Mouse (Mus musculus) liver, postnatal 0 days (tissue): ENCODE results near the gene Mical3. TPM values are rescaled to one million over a fixed set of nuclear protein-coding genes. Genes with fewer than 3 reads are reported as not detected.

ENCODE experiments used
- ATAC-seq: fragments of 200-750 bp; cut with Nextera tagmentation; 2 replicates; pipeline ENCODE4 v1.8.0; 2017; ENCODE audit warnings: mild to moderate bottlenecking, moderate library complexity
- DNase-seq: peaks from one replicate; pipeline ENCODE4 v3.0.0-alpha.2; 2016
- H3K27ac ChIP-seq: fragments of 300-500 bp; sonication (generic); 2 replicates; pipeline ENCODE4 v1.5.1; 2014; ENCODE audit warnings: antibody characterized with exemption, moderate library complexity, mild to moderate bottlenecking, low read depth
- H3K27me3 ChIP-seq: fragments of 300-500 bp; sonication (generic); 2 replicates; pipeline ENCODE4 v1.6.1; 2014; ENCODE audit warnings: low read length, control low read depth, mixed read lengths; ENCODE audit not compliant: insufficient read depth
- H3K36me3 ChIP-seq: fragments of 300-500 bp; sonication (generic); replicated peaks from 2 replicates; pipeline ENCODE4 v1.6.1; 2014; ENCODE audit warnings: mild to moderate bottlenecking, control low read depth, low read length, moderate library complexity, mixed read lengths; ENCODE audit not compliant: insufficient read depth
- H3K4me1 ChIP-seq: fragments of 300-500 bp; sonication (generic); 2 replicates; pipeline ENCODE4 v1.6.1; 2014; ENCODE audit warnings: antibody characterized with exemption, mild to moderate bottlenecking, control low read depth; ENCODE audit not compliant: insufficient read depth
- H3K4me2 ChIP-seq: fragments of 300-500 bp; sonication (generic); 2 replicates; pipeline ENCODE4 v1.6.1; 2014; ENCODE audit warnings: low read depth, mild to moderate bottlenecking, low read length, moderate library complexity, mixed read lengths
- H3K4me3 ChIP-seq: fragments of 300-500 bp; sonication (generic); 2 replicates; pipeline ENCODE4 v1.5.1; 2014; ENCODE audit warnings: low read depth, low read length
- H3K9ac ChIP-seq: fragments of 300-500 bp; sonication (generic); replicated peaks from 2 replicates; pipeline ENCODE4 v1.6.1; 2014; ENCODE audit warnings: mild to moderate bottlenecking, moderate library complexity
- H3K9me3 ChIP-seq: fragments of 300-500 bp; sonication (generic); 2 replicates; pipeline ENCODE4 v1.6.1; 2016; ENCODE audit warnings: mild to moderate bottlenecking, control low read depth, low read length, mixed read lengths
- CTCF ChIP-seq: sonication (generic); IDR thresholded peaks from 2 replicates; pipeline ENCODE4 v1.5.1; 2016; ENCODE audit warnings: antibody characterized with exemption, low read depth
- EP300 ChIP-seq: IDR thresholded peaks from 2 replicates; pipeline ENCODE4 v1.6.1; 2016; ENCODE audit warnings: antibody characterized with exemption, low read depth, mild to moderate bottlenecking
- WGBS: fragments of 180-500 bp; shearing (Covaris S2); extraction: QIAGEN DNeasy Blood & Tissue Kit; methylation state at CpG from one replicate; pipeline ENCODE4 v1.1.7; 2014; ENCODE audit not compliant: insufficient replicate concordance; 5-methylcytosine and 5-hydroxymethylcytosine counted together
- polyA plus RNA-seq: library from polyadenylated mRNA; unstranded; fragments of >200 nt; fragmentation: Nextera tagmentation; extraction: Ambion mirVana; gene quantifications from 2 replicates; pipeline ENCODE4 v1.2.1, GENCODE M21; 2015

Gene Mical3
- polyA plus RNA-seq, 1 experiment from 2014 or later: 4.5 TPM

DNA sequence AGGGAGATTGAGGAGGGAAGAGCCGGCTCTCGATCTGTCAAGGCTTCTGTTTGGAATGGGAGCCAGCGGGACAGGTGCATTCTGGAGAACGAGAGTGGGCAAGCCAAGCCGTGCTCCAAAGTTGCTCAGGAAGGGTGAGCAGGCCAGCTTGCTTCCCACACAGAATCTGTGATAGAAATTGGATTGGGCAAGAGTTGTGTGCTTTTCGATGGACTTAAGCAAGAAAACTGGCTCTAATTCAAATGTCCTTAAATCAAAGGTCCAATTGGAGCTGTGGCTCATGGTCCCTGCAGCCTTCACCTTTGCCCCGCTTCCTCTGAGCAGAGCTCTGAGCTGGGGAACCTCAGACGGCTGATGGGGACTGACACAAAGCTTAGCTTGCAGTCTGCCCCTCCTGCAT is 12.6 kb upstream of the Mical3 start:
- DNase-seq (peak; percentile 64), ATAC-seq (peak; percentile 94)
- H3K27ac ChIP-seq: peak overlapping the region; percentile 69
- H3K27me3 ChIP-seq: no peaks in the 10 kb centered on the region
- no peaks in the 10 kb centered on the region for H3K9me3 ChIP-seq
- no peak overlapping the region for H3K4me3 ChIP-seq
- no peaks in the 10 kb centered on the region for H3K36me3 ChIP-seq
- peaks cover 18% of the 10 kb centered on the region for H3K4me1 ChIP-seq
- TF ChIP-seq EP300 (peak; percentile 72; the same call in 1 of the 2 replicates), CTCF (no peak)
- 0 out of 2 replicates have a peak overlapping the region, but pooled peaks have one; percentile 20 for H3K4me2 ChIP-seq
- WGBS: 51% methylated on average over 8 of the region's 8 CpGs
- H3K9ac ChIP-seq: no peak overlapping the region

DNA sequence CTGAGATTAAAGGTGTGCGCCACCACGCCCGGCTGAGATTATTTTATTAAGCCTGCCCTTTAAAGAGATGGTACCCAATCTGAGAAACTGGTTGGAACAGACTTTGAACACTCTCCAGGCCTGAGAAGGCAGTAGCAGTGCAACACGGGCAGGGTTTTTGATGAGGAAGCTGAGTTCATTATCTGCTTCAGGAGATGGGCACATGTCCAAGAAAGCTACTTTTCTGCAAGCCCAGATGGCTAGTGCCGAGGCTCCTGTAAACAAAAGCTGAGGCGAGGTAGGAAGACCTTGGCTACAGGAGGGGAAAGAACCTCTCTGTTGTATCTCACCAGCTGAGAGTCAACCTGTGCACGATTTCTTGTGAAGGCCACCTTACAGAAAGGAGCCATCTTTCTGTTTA is 11.5 kb upstream of the Mical3 start:
- H3K27ac ChIP-seq: no peak overlapping the region
- no peak overlapping the region for H3K4me3 ChIP-seq
- H3K27me3 ChIP-seq: no peaks in the 10 kb centered on the region
- DNase-seq: no peak
- no peak for ATAC-seq
- H3K4me2 ChIP-seq: no peak overlapping the region
- H3K9me3 ChIP-seq: no peaks in the 10 kb centered on the region
- H3K9ac ChIP-seq: no peak overlapping the region
- H3K4me1 ChIP-seq: peaks cover 21% of the 10 kb centered on the region
- no peaks in the 10 kb centered on the region for H3K36me3 ChIP-seq
- 62% methylated on average over 7 of the region's 7 CpGs for WGBS
- TF ChIP-seq EP300 (no peak), CTCF (no peak)

DNA sequence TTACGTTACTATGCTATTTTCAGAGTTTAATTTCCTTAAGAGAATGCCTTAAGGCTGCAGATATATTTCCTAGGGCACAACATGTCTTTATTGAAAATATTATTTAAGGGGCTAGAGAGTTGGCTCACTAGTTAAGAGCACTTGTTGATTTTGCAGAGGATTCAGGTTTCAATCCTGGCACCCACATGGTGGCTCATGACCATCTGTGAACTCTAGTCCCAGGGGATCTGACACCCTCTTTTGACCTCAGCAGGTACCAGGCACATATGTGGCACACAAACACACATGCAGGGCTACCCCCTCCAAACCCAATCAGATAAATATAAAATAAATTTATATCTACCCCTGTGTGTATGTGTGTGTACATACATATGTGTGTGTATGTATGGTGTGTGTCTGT is 8.5 kb upstream of the Mical3 start:
- no peak overlapping the region for H3K9ac ChIP-seq
- no peak overlapping the region for H3K4me2 ChIP-seq
- H3K27ac ChIP-seq: no peak overlapping the region
- H3K27me3 ChIP-seq: no peaks in the 10 kb centered on the region
- H3K9me3 ChIP-seq: no peaks in the 10 kb centered on the region
- peaks cover 17% of the 10 kb centered on the region for H3K4me1 ChIP-seq
- ATAC-seq (no peak), DNase-seq (no peak)
- H3K36me3 ChIP-seq: no peaks in the 10 kb centered on the region
- H3K4me3 ChIP-seq: no peak overlapping the region
- no peak for TF ChIP-seq EP300
- no peak for TF ChIP-seq CTCF
- WGBS: 81% methylated on average over 1 of the region's 1 CpGs

DNA sequence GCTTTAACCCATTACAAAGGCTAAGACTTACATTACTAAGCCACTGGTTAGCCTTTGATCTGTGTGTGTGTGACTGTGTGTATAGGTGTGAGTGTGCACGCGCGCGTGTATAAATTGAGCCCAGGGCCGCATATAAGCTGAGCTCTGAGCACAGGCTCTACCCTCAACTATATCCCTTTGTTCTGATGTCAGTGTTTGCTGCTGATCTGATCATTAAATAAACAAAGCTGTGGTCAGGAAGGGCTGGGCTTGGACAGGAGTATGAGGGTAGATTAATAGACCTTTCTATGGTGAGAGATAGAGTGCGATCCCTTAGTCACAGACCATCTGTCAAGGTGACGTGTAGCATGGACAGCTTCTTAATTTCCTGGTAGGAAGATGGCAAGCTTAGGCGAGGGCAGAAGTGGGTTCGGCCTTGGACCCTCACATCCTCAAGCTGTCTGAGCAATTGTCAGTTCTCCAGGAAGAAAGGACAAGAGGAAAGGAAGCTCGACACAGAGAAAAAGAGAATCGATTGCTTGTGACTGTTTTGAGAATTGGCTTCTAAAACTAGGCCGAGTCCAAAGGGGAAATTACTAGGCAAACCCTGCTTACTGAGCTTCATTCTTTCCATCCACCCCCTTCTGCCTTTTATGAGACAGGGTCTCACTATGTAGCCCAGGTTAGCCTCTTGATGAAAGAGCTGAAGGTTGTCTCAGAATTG is 7.7 kb upstream of the Mical3 start:
- peaks cover 16% of the 10 kb centered on the region for H3K4me1 ChIP-seq
- H3K36me3 ChIP-seq: no peaks in the 10 kb centered on the region
- no peaks in the 10 kb centered on the region for H3K9me3 ChIP-seq
- 0 out of 2 replicates have a peak, but pooled peaks cover 3% of the 10 kb centered on the region for H3K27me3 ChIP-seq
- H3K9ac ChIP-seq: no peak overlapping the region
- H3K27ac ChIP-seq: peak overlapping the region; percentile 24; the same call in 1 of the 2 replicates
- DNase-seq (no peak), ATAC-seq (peak; percentile 62)
- H3K4me3 ChIP-seq: no peak overlapping the region
- TF ChIP-seq CTCF (no peak), EP300 (no peak)
- no peak overlapping the region for H3K4me2 ChIP-seq
- WGBS: 63% methylated on average over 12 of the region's 12 CpGs

DNA sequence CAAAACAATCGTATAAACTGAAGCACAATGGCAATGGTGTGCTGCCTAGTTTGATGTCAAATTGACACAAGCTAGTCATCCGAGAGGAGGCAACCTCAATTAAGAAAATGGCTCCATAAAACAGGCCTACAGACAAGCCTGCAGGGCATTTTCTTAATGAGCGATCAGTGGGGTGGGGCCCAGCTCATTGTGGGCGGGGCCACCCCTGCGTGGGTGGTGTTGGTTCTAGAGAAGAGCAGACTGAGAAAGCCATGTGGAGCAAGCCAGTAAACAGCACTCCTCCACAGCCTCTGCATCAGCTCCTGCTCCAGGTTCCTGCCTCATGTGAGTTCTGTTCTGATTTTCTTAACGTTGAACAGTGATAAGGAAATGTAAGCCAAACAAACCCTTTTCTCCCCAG is 6.4 kb upstream of the Mical3 start:
- ATAC-seq: no peak
- Histone ChIP-seq H3K9ac (no peak overlapping the region), H3K4me2 (no peak overlapping the region), H3K4me1 (peaks cover 9% of the 10 kb centered on the region; the same call in 1 of the 2 replicates), H3K4me3 (no peak overlapping the region), H3K27me3 (0 out of 2 replicates have a peak, but pooled peaks cover 8% of the 10 kb centered on the region), H3K36me3 (no peaks in the 10 kb centered on the region), H3K27ac (no peak overlapping the region), H3K9me3 (no peaks in the 10 kb centered on the region)
- TF ChIP-seq CTCF: no peak
- TF ChIP-seq EP300: no peak
- no peak for DNase-seq
- WGBS: 52% methylated on average over 6 of the region's 6 CpGs

DNA sequence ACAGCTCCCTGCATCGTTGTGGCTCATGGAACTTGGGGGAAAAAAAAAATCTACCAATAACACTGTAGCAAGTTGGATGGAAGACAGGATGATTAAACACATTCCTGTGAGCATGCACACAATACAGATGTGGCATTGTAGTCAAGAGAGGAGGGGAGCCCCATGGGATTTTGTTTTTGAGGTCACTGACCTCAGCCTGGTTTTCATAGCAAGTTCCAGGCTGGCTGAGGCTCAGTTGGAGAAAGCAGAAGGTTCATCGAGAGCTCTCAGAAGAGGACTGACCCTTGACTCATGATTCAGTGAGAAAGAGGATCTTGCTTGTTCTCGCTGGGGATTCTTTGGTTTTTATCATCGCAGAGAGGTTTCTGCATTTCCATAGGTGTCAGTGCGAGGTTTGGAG is 4.1 kb upstream of the Mical3 start:
- Histone ChIP-seq H3K9ac (no peak overlapping the region), H3K27ac (no peak overlapping the region), H3K4me1 (peaks cover 18% of the 10 kb centered on the region), H3K9me3 (no peaks in the 10 kb centered on the region), H3K36me3 (no peaks in the 10 kb centered on the region), H3K4me3 (no peak overlapping the region), H3K27me3 (peaks cover 29% of the 10 kb centered on the region), H3K4me2 (no peak overlapping the region)
- ATAC-seq: no peak
- no peak for DNase-seq
- TF ChIP-seq CTCF (no peak), EP300 (no peak)
- 44% methylated on average over 5 of the region's 5 CpGs for WGBS
